Mouse (Mus musculus): Measurements from ENCODE around the gene Mrps6.
"Not testable (repeated sequence)": the region's sequence is repeated elsewhere in the genome, so short reads cannot be mapped to it uniquely, and the experiment has no call there.

Gene Mrps6

DNA sequence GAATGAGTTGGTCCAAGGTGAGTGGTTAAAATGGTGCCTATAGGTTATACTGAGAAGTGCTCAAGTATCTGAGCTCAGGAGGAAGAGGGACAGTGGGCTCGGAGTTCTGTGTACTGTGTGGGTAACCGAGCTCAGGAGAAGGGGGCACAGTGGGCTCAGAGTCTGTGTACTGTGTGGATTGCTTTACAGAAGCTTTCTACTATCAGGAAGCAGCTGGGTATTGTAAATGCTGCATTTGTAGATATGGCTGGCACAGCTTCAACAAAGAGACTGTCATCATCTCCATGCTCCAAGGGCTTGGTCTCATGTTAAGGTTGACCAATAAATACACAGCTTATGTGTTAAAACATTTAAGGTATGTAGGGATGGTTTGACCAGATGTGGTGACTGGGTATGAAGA lies 6.7 kb downstream of the Mrps6 start:
- no peak for DNase-seq

DNA sequence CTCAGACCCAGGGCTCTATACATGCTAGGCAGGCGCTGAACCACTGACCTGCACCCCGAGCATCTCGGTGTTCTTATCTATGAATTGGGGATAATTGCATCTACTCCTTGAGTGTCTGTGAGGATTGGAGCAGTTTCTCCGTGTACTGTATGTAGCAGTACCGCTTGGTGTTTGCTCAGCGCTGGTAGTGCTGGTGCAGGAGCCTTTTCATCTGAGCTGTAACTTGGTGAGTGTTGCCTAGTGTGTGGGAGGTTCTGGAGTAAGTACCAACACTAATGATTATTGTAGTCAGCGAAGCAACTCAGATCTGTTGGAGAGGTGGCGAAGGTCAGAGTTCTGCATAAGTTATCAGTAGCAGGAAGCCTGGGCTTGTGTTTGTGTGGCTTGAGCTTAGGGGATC lies 12.3 kb downstream of the Mrps6 start:
- no peak for DNase-seq

DNA sequence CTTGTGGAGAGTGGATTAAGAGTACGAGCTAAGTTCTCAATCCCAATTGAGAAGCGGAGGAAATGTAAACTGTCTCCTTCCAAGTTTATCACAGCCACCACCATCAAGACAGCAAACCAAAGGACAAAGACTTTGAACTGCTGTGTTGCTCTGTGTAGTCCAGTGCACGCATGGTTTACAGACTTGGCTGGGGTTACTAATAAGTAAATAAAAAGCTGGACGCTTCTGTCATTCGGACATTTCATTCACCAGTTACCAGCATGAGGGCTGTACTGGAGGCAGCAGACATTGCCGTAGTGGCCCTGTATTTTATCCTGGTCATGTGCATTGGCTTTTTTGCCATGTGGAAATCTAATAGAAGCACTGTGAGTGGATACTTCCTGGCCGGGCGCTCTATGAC lies 18.7 kb downstream of the Mrps6 start:
- DNase-seq, result no peak

DNA sequence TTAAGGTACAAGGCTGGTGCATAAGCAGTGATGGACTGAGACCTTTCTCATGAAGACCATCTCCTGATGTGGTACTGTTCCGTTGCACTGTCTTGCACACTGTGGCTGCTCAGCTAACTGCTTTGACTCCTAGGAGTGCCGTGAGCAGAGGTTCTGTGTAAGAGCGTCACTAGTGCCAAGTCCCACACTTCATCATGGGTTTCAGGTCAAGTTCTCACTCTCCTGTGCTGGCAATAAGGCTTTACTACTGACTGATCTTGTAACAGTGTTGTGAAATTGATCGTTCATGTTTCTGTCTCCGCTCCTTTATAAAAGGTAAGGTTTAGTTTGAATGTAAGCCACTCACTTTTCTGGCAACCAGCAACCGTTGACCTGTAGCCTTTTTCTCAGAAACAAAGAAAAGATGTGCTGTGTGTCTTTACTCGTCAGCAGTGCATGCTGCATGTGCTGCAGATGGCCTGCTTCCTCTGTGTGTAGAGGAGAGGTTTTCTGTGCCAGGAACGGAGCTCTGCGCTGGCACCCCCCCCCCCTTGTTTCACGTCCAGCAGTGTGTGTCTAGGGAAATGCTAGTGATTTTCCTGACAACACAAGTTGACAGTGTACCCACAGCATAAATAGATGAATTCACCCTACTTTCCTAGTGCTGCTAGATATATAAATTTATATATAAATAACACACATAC lies 25.8 kb downstream of the Mrps6 start:
- no peak for DNase-seq

DNA sequence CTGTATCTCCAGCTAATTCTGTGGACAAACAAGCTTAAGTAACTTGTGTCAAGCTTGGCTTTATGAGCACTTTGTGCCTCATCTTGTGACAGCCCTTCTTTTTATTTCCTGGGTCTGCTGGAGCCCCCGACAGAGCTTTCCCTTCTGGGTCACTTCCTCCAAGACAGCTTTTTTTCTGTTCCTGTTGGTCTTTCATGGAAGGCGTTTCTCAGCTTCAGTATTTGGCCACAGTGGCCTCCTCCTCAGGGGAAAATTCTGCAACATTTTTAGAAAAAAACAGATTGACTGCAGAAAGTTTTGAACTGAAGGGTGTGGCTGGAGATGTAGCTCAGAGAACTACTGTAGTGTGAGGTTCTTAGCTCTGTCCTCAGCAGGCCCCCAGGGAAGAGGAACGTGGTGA lies 31.2 kb downstream of the Mrps6 start:
- DNase-seq, result no peak

DNA sequence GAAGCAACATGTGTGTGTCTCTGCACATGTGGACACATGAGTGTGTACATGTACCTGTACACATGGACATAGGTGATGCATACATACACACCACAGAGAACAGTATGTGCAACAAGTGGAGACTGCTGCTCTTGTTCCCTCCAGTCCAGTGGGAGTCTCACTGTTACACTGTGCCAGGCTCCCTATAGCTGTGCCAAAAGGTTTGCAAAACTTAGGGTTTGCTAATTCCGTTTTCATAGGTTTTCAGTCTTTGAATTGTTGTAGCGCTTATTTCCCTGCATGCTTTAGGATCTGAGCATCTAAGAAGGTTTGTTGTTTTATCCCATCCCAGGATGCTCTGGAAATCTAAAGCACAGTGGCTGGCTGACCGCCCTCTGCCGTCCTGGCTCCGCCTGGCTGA lies 33.8 kb downstream of the Mrps6 start:
- DNase-seq, result no peak

DNA sequence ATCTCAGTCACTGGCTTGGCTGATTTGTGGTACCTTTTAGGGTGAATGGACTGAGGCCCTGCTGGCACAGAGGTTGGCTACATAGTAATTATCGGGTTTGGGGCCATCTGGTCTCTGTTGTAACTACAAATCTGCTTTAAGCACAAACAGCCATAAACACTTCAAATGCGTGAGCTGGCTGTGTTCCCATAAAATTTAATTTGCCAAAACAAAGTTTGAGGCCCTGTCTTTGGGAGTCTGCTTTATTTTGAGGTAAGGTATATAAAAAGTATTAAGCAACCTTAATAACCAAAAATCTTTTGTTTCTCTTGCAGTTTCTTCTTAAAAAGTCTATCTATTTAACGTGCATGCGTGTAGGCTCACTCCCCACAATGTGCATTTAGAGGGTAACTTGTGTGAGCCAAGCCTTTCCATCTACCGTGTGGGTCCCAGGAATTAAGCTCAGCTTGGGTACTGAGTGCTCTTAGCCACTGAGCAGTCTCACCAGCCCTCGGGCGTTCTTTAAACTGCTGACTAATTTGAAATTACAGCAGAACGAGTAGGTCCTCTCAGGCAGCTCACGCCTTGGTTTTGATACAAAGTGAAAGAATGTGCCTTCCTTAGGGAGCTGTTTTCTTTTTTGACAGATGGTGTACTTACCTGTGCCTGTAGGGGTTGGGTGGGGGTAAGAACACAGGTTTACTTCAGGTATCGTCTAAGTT lies 40.4 kb downstream of the Mrps6 start:
- DNase-seq, result no peak

DNA sequence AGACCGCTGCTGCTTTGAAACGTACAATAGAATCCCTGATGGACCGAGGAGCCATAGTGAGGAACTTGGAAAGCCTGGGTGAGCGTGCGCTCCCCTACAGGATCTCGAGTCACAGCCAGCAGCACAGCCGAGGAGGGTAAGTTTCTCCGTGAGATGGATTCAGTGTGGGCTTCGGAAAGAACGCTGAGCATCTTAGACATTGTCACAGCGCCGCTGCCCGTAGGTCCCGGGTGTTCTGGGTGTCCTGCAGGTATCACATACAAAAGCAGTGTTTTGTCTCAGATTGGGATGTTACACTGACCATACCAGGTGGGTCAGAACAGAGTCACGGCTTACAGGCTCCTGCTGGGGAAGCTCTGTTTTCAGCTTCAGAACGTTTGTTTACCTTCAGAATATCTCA lies 41.5 kb downstream of the Mrps6 start:
- DNase-seq, result no peak

DNA sequence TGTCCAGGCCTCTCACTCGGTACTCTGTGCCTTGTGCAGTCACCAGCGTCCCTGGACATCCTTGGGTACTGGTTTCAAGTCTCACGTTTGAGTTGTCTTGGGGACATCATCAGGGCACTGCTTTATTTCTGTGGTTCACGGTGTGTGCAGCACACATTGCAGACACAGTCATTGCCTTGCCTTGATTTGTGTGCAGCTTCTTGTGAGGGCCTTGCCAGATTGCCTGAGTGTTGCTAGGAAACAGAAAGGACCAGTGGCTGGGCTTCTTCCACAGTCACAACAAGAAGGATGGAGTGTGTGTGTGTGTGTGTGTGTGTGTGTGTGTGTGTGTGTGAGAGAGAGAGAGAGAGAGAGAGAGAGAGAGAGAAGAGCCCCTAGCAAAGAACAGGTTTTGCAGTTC lies 42.0 kb downstream of the Mrps6 start:
- no peak for DNase-seq

DNA sequence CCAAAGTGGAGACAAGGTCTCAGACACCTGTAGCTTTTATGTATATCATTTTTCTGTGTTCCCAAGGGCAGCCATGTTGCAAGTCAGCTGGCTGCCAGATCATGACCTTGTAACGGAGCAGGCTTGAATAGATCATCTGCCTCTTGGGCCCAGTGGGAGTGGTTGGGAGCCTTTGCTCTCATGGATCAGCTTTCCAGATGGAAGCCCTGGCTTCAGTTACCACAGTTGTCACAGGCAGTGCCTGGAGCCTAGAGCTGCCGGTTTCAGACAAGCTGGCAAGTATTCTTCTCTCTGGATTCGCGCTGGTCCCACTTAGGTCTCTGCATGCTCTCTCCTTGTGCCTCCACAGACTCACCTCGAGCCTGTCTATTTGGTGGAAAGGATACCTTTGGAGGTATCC lies 44.0 kb downstream of the Mrps6 start:
- DNase-seq, result no peak

DNA sequence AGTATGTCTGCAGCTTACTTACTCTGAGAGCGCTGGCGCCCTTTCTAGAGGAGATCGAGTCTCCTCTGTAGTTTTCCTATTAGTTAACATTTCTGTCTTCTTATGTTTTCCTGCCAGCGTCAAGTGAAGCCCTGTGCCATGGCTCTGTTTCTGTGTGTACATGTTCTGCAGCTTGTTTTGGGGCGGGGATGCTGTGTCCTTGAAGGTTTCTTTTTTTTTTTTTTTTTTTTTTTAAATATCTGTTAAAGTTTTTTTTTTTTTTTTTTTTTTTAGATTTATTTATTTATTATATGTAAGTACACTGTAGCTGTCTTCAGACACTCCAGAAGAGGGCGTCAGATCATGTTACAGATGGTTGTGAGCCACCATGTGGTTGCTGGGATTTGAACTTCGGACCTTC lies 44.9 kb downstream of the Mrps6 start:
- not testable (repeated sequence) for DNase-seq

DNA sequence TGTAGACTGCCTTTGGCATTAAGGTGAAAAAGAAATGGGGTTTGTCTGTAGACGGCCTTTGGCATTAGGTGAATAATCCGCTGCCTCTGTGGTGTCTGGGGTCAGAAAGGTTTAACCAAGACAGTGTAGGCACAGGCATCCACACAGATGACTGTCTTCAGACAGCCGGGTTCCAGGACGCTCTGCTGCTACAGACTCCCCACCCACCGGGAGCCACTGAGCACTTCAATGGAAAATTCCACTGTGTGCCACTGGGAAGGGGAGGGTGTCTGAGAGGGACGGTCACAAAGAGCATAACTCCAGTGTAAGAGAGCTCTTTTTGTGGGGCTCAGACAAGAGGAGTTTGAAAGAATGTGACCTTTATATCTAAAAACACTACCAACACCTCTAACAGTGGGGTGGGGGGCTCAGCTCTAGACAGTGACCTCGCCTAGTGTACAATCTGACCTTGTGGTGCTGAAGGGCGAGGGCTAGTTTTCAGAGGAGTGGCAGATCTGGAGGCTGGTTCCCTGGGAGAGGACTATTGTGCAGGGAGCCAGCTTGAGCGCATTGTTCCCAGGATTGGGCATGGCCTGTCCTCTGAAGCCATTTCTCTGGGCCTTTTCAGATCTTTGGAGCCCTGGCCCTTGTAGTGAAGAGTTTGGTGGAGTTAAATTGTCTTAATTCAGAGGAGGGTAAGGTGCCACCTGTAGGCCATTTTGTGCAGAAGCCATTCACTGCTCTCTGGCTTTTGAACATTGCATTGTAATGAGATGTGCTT lies 45.7 kb downstream of the Mrps6 start:
- peak in 1 of 2 experiments; percentile 40 for DNase-seq

DNA sequence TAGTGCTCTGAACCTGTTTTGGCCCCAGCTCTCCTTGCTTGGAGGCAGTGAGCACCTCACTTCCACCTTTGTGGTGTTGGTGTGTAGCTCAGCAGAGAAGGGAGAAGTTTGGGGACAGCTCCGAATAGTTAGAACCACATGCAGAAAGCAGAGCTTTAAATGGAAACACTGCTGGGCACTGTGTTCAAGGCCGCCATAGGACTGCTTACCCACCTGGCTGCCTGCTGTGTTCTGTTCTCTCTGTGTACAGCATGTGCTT lies 46.2 kb downstream of the Mrps6 start:
- no peak for DNase-seq

DNA sequence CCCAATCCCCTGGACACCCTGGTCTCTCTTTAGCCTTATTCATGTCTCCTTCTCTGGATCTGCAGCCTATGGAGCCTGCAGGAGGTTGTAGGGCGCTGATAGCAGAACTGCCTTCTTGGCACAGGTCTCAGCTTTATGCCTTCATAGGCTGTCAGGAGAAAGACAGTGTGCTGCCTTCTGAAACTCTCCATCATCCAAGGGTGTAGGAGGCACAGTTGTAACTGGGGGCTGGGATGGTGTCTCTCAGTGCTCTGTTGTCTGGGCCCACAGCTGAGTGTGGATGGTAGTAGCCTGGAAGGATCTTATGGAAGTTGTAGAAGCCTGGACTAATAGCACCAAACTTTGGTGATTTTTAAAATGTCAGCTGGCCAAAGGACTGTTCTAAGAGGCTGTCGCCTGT lies 46.9 kb downstream of the Mrps6 start:
- no peak for DNase-seq

DNA sequence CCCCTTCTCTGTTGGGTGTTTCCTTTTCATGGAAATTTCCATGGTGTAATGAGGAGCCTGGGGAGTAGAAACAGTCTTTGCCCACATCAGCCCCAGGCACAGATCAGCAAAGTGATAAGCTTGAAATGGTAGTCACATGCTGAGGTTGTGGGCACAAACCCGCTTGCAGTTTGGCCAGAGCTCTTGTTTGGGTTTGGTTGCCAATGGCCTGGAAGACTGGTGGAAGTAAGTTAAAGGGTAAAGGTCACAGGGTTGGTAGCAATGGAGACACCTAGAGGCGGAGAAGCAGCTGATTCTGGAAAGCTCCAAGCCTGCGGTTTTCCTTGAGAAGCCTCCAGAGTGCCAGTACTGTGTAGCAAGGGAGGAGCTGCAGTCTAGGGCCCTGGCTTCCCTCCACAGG lies 47.6 kb downstream of the Mrps6 start:
- DNase-seq, result no peak

DNA sequence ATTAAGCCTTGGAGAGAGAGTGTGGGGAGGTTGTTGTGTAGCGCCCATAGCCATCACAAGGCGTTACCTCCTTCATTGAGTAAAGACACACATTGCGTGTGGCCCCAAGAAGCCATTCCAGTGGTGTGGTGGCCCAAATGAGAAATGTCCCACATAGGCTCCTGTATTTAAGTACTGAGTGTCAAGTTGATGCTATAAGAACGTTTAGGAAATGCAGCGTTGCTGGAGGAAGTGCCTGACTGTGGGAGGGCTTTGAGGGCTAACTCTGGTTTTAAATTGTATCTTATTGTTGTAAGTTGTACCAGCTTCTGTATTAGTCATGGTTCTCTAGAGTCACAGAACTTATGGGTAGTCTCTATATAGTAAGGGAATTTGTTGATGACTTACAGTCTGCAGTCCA lies 49.3 kb downstream of the Mrps6 start:
- DNase-seq, result no peak

DNA sequence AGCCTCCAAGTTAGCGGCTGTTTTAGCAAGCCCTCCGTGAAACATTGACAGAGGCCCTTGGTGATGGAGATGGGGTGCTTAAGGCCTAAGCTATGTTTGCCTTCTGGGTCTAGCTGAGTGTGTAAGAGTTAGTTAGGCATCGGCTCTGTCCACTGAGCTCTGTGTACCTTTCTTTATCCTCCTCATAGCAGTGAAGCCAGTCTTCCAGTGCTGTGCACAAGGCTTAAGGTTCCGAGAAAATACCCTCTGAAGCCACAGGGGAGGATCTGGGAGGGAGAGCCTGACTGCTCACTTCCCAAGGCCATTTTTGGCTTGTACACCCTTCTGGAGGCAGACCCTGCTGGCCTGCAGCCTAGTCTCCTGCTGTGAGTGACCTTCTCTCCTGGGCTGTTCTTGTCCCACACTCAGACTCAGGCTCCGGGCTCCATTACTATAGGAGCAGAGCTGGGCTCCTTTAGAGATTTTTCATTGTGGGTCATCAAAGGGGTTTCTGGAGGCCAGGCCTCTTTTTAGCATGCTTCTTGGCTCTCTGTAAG lies 56.7 kb downstream of the Mrps6 start:
- peak; percentile 71 to 83 for DNase-seq

DNA sequence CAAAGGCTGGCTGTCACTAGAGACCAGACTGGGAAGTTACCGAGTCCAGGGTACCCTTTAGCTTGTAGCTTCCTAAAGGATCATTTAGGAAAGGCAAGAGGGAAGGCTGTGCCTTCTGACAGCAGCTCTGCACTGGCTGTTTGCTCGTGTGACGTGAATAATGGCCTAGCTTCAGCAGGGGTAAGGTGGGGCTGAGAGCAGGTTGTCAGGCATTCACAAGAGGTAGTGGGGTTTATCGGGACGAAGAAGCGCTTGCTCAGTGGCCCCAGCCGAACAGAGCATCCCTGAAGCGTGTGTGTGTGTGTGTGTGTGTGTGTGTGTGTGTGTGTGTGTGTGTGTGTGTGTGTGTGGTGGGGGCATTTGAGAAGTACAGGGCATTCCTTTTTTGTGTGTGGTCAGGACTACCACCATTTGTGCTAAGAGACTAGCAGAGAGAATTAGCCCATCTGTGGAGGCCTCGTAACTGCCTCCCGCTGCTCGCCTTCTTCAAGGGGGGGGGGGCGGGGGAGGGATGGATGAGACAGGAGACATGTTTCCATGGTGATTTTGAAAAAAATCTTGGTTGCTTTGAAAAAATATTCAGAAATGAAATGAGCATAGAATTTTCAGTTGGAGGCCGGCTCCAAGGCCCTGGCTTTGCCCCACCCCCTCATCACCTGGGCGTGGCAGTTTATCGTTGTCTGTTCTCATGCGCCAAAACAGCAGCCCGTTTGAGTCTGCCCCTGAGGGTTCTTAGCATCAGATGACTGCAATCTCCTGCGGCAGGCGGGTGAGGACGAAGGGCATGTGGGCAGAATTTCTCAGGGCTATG lies 57.7 kb downstream of the Mrps6 start:
- peak; percentile 63 to 67 for DNase-seq

DNA sequence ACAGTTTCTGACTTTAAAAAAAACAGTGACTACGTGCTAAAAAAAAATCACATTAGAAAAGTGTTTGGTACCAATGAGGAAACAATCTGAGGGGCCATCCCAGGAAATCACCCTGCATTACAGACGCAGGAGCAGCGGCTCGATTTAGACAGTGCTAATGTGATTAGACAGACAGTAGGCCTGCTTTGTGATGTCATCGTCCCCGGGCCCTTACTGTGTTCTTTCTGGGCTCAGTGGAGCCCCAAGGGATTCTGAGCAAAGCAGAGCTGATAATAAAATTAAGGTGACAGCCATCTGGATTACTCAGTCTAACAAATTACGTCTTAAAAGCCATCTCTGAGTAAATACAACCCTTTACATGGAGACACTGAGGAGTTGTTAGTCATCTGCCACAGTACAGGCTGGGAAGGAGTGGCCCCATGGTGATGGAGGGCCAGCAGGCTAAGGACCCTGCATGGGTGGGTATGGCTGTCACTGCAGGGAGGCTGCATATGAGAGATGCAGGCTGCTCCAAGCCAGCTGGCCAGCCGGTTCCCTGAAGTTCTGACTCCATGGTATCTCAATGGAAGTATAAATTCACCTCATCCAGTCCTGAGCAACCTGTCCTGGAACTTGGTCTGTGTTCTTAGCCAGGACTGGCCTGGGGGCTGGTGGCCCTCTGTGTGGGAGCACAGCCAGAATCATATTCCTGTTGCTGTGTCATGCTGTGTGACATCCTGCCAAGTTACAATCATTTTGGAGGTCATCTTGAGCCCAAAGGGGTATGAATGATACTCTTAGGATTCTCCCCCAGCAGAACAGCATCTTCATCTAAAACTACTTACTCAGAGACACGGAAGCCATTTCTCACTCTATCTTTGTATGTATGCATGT lies 59.5 kb downstream of the Mrps6 start:
- no peak for DNase-seq

DNA sequence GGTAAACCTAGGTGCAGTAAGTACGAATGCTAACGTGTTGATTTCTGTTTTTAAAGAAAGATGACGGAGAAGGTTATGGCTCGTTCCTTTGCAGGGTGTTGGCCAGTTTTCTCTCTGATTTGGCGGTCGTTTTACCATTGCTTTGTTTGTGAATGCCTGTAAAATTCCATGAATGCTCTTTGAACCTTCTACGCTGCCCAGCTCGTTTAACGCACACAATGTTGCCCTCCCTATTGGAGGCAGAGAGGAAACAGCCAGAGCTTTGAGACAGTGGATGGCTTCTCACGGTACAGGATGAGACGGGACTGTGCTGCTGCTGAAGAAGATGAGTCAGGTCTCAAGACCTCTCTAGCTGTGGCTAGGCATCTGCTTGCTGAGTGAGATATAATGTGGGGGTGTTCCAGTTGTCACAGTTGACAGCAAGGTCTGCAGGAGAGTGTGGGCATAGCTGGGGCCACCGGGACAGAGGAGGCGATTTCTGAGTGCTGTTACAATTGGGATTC lies 61.0 kb downstream of the Mrps6 start:
- no peak for DNase-seq

DNA sequence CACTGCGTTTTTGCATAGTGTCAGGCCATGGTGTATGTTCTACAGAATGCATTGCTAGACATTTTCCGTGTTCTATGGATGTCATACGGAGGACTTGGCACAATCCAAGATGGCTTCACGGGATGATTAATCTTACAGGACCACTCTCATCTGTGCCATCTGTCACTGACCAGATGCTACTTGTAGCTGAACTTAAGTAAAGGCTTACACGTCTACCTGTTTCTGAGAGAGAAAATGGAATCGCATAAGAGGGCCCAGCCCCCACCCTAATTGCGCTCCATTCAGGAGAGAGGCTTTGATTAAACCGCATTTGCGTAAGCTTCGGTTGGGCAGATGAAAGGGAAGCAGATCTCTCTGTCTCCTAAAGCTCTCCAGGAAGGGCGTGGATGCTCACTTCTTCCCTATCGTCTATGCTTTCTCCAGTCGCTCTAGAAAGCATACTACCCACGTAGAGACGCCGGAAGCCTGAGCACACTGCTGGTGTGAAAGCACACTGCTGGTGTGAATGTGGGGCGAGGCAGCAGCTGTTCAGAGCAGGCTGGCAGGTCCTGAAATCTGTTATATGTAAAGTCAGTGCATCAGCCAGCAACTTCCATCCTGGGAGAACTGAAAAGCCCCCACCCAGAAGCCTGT lies 62.9 kb downstream of the Mrps6 start:
- no peak for DNase-seq

DNA sequence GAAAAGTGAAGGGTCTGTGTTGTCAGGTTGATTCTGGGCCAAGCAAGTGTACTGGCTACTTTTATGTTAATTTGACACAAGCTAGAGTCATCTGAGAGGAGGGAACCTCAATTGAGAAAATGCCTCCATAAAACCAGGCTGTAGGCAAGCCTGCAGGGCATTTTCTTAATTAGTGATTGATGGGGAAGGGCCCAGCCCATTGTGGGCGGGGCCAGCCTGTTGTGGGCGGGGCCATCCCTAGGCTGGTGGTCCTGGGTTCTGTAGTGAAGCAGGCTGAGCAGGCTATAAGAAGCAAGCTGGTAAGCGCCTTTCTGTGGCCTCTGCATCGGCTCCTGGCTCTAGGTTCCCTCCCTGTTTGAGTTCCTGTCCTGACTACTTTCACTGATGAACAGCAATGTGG lies 69.2 kb downstream of the Mrps6 start:
- no peak for DNase-seq

Measured in cerebellum, postnatal 25 days (tissue).